Mouse (Mus musculus) spleen, adult 2 months (tissue): Measurements from ENCODE around the gene Col6a1.

ENCODE experiments used
- CTCF ChIP-seq: fragments of 200-500 bp; IDR thresholded peaks from 2 replicates; pipeline ENCODE4 v1.5.1; 2011; ENCODE audit warnings: mild to moderate bottlenecking, inconsistent platforms; ENCODE audit not compliant: insufficient read depth, insufficient read length, insufficient replicate concordance; ENCODE audit errors: extremely low read depth
- POLR2A ChIP-seq: fragments of 200-500 bp; IDR thresholded peaks from 2 replicates; pipeline ENCODE4 v1.6.1; 2011; ENCODE audit warnings: low read depth, low read length, inconsistent platforms

DNA sequence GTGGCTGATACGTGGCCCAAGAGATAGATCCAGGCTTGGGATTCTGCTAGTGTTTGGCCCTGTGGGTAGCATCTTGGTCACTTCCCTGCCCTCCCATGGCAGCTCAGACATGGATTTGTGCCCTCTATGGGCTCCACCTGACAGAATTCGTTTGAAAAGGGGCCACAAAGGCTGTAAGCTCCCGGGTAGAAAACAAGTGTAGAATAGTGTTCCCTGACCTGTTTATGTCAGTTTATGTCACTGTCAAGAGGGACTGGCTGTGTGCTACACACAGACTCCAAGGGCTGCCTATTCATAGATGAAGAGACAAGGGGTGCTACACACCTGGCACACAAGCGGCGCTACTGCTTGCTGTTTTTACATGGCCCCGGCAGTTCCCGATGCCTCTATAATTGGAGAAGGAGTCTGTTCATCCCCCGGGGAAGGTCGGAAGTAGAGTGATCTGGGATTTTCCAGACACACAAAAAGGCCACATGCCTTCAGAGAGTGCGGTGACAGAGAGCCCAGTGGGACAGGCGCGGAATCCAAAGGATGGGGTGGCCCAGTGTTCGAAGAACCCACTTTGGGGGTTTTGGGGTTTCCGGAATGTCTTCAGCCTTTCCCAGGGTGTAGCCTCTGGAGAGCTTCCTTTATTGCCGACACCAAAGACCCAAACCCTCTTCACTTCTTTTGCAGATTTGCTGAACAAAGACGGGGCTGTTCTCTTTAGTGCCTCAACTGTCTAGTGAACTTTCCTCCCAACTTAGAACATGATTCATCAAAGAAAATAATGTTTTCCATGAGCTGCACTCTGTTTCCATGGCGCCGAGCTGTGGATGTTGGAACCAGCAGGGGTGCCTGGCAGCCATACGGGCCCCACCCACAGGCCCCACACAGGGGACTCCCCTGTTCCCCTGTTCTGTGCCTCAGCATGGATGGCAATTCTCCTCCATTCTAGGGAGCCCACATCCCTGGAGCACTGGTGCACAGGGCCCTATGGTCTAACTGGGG lies 4.0 kb upstream of the Col6a1 start:
- no peak for TF ChIP-seq CTCF
- TF ChIP-seq POLR2A: no peak
